Mouse (Mus musculus) intestine, embryonic 16.5 days (tissue): ENCODE results near the gene Lars2. TPM values are rescaled to one million over a fixed set of nuclear protein-coding genes. Genes with fewer than 3 reads are reported as not detected.

ENCODE experiments used
- ATAC-seq: fragments of 200-750 bp; cut with Nextera tagmentation; 2 replicates; pipeline ENCODE4 v1.8.0; 2017; ENCODE audit warnings: moderate TSS enrichment, moderate library complexity
- H3K27ac ChIP-seq: fragments of 300-500 bp; sonication (generic); 2 replicates; pipeline ENCODE4 v1.5.1; 2014; ENCODE audit warnings: mild to moderate bottlenecking, low read length
- H3K27me3 ChIP-seq: fragments of 300-500 bp; sonication (generic); replicated peaks from 2 replicates; pipeline ENCODE4 v1.6.1; 2014; ENCODE audit warnings: low read length, control low read depth, mixed read lengths; ENCODE audit not compliant: control insufficient read depth, insufficient read depth
- H3K36me3 ChIP-seq: fragments of 300-500 bp; sonication (generic); 2 replicates; pipeline ENCODE4 v1.6.1; 2014; ENCODE audit warnings: low read length, control low read depth; ENCODE audit not compliant: control insufficient read depth, insufficient read depth
- H3K4me1 ChIP-seq: fragments of 300-500 bp; sonication (generic); 2 replicates; pipeline ENCODE4 v1.6.1; 2014; ENCODE audit warnings: low read length, control low read depth, mixed read lengths; ENCODE audit not compliant: control insufficient read depth, insufficient read depth
- H3K4me2 ChIP-seq: fragments of 300-500 bp; sonication (generic); 2 replicates; pipeline ENCODE4 v1.6.1; 2014; ENCODE audit warnings: low read depth, low read length, control low read depth
- H3K4me3 ChIP-seq: fragments of 300-500 bp; sonication (generic); 2 replicates; pipeline ENCODE4 v1.5.1; 2014; ENCODE audit warnings: mild to moderate bottlenecking, low read length
- H3K9ac ChIP-seq: fragments of 300-500 bp; sonication (generic); 2 replicates; pipeline ENCODE4 v1.6.1; 2014; ENCODE audit warnings: low read depth, low read length
- H3K9me3 ChIP-seq: fragments of 300-500 bp; sonication (generic); 2 replicates; pipeline ENCODE4 v1.6.1; 2016; ENCODE audit warnings: low read length, control low read depth; ENCODE audit not compliant: control insufficient read depth
- WGBS: fragments of 180-500 bp; shearing (Covaris S2); extraction: QIAGEN DNeasy Blood & Tissue Kit; methylation state at CpG from one replicate; pipeline ENCODE4 v1.1.7; 2014; 5-methylcytosine and 5-hydroxymethylcytosine counted together
- polyA plus RNA-seq: library from polyadenylated mRNA; unstranded; fragments of >200 nt; fragmentation: Nextera tagmentation; extraction: Ambion mirVana; gene quantifications from 2 replicates; pipeline ENCODE4 v1.2.1, GENCODE M21; 2015

The Lars2 gene
- polyA plus RNA-seq, 1 experiment from 2014 or later, result 508 TPM

DNA sequence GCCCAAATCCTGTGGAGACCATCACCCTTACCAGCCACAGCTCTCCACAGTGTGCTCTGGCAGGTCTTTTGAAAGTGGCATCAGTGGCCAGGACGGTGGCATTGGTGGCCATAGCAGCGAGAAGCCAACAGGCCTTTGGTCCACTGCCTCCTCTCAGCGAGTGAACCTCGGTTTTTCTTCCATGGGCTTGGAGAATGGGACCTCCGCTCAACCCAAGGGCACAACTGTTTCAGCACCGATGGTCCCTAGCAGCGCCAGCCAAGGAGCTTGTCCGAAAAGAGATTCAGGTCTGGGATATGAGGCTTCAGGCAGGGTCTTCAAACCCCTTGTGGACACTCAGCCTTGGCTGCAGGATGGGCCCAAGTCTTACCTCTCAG is 113.1 kb downstream of the Lars2 start:
- 80% methylated on average over 8 of the region's 8 CpGs for WGBS
- H3K4me2 ChIP-seq, result peak overlapping the region; percentile 94
- no peak for ATAC-seq
- H3K36me3 ChIP-seq, result 0 out of 2 replicates have a peak, but pooled peaks cover 3% of the 10 kb centered on the region
- H3K9me3 ChIP-seq, result no peaks in the 10 kb centered on the region
- H3K27ac ChIP-seq, result no peak overlapping the region
- H3K27me3 ChIP-seq, result no peaks in the 10 kb centered on the region
- peaks cover 52% of the 10 kb centered on the region for H3K4me1 ChIP-seq
- H3K4me3 ChIP-seq, result peak overlapping the region; percentile 75
- peak overlapping the region; percentile 72 for H3K9ac ChIP-seq

DNA sequence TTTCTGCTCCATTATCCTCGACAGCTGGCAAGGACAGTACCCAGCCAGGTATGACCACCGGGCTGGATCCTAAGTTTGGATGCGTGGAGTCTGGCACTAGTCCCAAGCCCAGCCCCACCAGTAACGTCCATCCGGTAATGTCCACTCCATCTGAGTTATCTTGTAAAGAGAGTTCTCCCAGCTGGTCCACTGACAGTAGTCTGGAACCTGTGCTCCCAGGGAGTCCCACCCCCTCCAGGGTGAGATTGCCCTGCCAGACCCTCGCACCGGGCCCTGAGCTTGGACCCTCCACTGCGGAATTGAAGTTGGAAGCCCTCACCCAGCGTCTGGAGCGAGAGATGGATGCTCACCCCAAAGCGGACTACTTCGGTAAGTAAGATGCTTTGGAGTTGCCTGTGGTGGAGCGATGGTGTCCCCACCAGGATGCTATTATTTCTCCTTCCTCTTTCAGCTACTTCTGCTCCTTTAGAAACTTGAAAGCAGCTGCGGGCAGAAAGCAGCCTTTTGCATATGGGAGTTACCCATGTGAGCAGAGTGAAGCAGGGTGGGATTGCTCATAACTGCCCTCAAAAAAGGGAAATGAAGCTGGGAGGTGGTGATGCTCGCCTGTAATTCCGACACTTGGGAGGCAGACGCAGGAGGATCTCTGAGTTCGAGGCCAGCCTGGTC is 113.7 kb downstream of the Lars2 start:
- no peak overlapping the region for H3K27ac ChIP-seq
- WGBS, result 57% methylated on average over 18 of the region's 18 CpGs
- no peaks in the 10 kb centered on the region for H3K27me3 ChIP-seq
- no peaks in the 10 kb centered on the region for H3K9me3 ChIP-seq
- H3K36me3 ChIP-seq, result 0 out of 2 replicates have a peak, but pooled peaks cover 3% of the 10 kb centered on the region
- H3K4me1 ChIP-seq, result peaks cover 52% of the 10 kb centered on the region
- peak overlapping the region; percentile 75 for H3K4me3 ChIP-seq
- peak overlapping the region; percentile 94 for H3K4me2 ChIP-seq
- no peak for ATAC-seq
- H3K9ac ChIP-seq, result peak overlapping the region; percentile 72

DNA sequence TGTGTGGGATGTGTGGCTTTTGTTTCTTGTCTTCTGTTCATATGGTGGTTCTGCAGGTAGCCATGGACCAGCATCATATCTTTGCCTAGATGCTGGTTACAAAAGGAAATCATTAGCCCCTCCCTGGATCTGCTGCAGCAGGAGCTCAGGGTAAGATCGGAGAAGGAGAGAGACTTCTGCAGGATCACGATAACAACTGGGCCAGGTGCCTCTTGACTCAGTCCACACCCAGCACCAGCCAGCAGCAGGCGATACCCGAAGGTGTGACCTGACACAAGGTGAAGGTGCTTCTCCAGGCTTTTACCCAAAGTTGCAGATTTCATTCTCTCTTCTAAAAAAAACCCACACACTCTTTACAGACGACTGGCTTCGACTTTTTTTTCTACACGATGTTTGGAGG is 114.4 kb downstream of the Lars2 start:
- H3K27me3 ChIP-seq, result no peaks in the 10 kb centered on the region
- H3K9me3 ChIP-seq, result no peaks in the 10 kb centered on the region
- ATAC-seq, result no peak
- peak overlapping the region; percentile 75 for H3K4me3 ChIP-seq
- peak overlapping the region; percentile 72 for H3K9ac ChIP-seq
- 0 out of 2 replicates have a peak, but pooled peaks cover 7% of the 10 kb centered on the region for H3K36me3 ChIP-seq
- H3K27ac ChIP-seq, result no peak overlapping the region
- peak overlapping the region; percentile 94 for H3K4me2 ChIP-seq
- WGBS, result 37% methylated on average over 7 of the region's 7 CpGs
- H3K4me1 ChIP-seq, result peaks cover 56% of the 10 kb centered on the region

DNA sequence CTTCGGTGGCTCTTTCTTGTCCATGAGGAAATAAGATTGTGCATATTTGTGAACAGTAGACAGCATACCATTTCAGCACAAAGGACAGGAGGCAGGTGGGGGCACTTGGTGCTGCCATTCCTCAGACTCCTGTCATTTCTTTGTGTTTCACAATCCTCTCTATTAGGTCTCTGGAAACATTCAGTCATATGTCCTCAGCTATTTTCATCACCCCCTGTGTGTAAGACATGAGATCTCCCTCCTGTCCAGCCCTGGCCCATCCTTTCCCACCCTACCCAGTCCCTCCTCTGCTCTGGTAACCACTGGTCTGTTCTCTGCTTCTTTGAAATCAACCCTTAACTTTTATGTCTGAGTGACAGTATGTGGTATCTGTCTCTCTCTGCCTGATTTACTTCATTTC is 116.9 kb downstream of the Lars2 start:
- H3K36me3 ChIP-seq, result peaks cover 9% of the 10 kb centered on the region; the same call in 1 of the 2 replicates
- H3K27ac ChIP-seq, result no peak overlapping the region
- no peak for ATAC-seq
- peaks cover 62% of the 10 kb centered on the region for H3K4me1 ChIP-seq
- H3K4me2 ChIP-seq, result no peak overlapping the region
- 87% methylated on average over 1 of the region's 1 CpGs for WGBS
- H3K9ac ChIP-seq, result no peak overlapping the region
- no peak overlapping the region for H3K4me3 ChIP-seq
- H3K9me3 ChIP-seq, result no peaks in the 10 kb centered on the region
- no peaks in the 10 kb centered on the region for H3K27me3 ChIP-seq

DNA sequence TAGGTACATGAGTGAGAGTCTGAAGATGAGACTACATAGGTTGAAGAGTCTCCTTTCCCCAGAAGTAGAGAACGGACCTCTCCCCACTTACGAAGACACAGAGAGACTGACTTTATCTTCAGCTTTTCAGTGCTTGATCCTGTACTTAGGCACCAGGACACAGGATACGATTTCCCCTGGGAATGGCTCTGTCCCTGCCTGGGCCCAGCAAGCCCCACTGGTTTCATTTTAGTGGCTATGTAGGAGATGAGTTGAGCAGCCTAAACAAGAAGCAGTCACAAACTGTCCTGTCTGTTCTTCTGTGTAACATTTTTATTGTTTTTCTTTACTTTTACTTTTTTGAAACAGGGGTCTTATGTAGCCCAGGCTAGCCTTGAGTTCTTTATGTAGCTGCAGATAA is 118.1 kb downstream of the Lars2 start:
- 91% methylated on average over 3 of the region's 3 CpGs for WGBS
- no peak for ATAC-seq
- Histone ChIP-seq H3K36me3 (peaks cover 9% of the 10 kb centered on the region; the same call in 1 of the 2 replicates), H3K9me3 (no peaks in the 10 kb centered on the region), H3K27ac (no peak overlapping the region), H3K4me1 (peaks cover 60% of the 10 kb centered on the region), H3K27me3 (no peaks in the 10 kb centered on the region), H3K9ac (no peak overlapping the region), H3K4me2 (no peak overlapping the region), H3K4me3 (no peak overlapping the region)

DNA sequence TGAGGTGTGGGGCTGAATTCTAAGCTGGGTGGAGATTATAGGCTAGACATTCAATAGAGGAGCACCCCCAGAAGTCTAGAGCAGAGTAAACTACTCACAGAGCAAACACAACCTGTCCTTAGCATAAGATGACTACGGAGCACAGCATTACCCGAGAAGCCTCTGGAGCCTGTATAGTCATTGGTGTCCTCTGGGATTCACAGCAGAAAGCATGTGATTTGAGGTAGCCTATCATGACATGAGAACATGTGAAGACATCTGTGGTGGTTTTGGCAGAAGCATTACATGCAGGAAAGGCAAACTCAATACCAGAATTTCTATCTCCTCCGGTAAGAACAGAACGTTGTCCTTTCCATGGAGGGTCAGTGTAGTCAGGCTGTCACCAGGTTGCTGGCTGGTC is 118.8 kb downstream of the Lars2 start:
- H3K4me3 ChIP-seq, result no peak overlapping the region
- H3K9ac ChIP-seq, result no peak overlapping the region
- H3K4me2 ChIP-seq, result no peak overlapping the region
- no peak for ATAC-seq
- peaks cover 60% of the 10 kb centered on the region for H3K4me1 ChIP-seq
- no peaks in the 10 kb centered on the region for H3K9me3 ChIP-seq
- H3K36me3 ChIP-seq, result peaks cover 9% of the 10 kb centered on the region; the same call in 1 of the 2 replicates
- H3K27ac ChIP-seq, result no peak overlapping the region
- 84% methylated on average over 4 of the region's 4 CpGs for WGBS
- no peaks in the 10 kb centered on the region for H3K27me3 ChIP-seq

DNA sequence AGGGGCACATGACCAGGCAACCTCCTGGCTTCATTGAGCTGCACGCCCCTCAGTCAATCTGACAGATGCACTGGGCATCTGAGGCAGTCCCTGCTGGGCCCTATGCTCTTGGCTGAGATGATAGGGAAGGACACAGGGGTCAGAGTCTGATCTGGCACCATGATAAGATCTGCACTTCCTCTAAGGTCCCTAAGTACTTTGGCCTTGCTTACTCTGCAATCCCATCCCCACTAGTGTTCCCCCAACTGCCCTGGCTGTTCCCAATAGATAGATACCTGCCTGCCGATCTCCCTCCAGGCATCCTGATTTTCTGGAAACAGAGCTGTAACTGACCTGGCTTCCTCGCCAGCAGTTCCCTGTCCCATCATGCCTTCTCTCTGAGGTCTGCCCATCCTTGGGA is 119.9 kb downstream of the Lars2 start:
- no peak overlapping the region; the same call in 1 of the 2 replicates for H3K9ac ChIP-seq
- H3K9me3 ChIP-seq, result no peaks in the 10 kb centered on the region
- peaks cover 59% of the 10 kb centered on the region for H3K4me1 ChIP-seq
- no peaks in the 10 kb centered on the region for H3K27me3 ChIP-seq
- WGBS, result 64% methylated on average over 3 of the region's 3 CpGs
- no peak overlapping the region for H3K4me3 ChIP-seq
- H3K27ac ChIP-seq, result no peak overlapping the region
- H3K36me3 ChIP-seq, result peaks cover 9% of the 10 kb centered on the region; the same call in 1 of the 2 replicates
- H3K4me2 ChIP-seq, result no peak overlapping the region
- peak; percentile 49 for ATAC-seq

DNA sequence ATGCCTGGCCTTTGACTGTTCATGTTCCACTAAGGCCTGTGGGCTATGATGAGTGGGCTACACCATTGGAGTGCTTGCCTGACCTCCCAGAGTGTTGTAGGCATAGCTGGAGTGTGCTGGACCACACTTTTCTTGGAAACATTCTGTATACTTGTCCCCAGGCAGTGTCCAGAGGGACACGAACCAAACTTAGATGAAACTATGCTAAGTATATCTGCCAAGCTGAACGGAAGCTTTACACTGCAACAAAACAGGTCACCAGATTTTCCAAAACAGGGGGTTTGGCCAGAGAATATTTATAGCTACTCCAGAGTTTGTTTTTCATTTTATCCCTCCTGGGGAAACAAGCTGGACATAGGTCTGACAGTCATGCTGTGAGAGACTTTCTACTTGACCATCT is 122.3 kb downstream of the Lars2 start:
- Histone ChIP-seq H3K4me2 (no peak overlapping the region), H3K36me3 (peaks cover 8% of the 10 kb centered on the region; the same call in 1 of the 2 replicates), H3K9me3 (no peaks in the 10 kb centered on the region), H3K27ac (no peak overlapping the region), H3K4me1 (peaks cover 49% of the 10 kb centered on the region), H3K4me3 (no peak overlapping the region), H3K9ac (no peak overlapping the region), H3K27me3 (no peaks in the 10 kb centered on the region)
- ATAC-seq, result no peak
- WGBS, result 72% methylated on average over 2 of the region's 2 CpGs

DNA sequence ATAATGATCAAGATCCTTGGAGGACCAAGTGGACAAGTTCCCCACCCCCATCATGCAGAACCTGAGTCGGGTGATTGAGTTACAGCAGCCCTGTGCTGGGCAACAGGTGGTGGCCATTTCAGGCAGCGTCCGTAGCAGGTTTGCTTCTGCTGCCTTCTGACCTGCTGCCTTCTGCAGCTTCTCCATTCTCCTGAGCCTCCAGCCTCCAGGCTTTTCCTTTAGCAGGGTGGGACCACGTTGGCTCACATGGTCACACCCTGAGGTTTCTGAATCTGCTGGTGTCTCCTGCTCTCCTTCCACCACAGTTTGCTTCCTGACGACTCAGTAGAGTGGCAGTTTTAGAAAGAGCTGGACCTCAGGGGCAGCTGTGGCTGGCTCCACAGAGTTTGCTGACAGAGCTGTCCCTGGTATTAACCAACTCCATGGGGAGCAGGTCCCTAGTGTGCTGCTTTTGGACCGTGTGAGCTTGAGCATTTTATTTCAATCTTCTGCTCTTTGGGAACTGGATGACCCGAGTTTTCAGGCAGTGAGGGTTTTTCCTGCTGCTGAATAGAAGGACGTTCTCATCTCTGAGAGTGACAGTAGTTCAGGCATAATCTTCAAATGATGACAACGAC is 123.1 kb downstream of the Lars2 start:
- ATAC-seq, result no peak
- H3K4me3 ChIP-seq, result no peak overlapping the region
- 67% methylated on average over 9 of the region's 9 CpGs for WGBS

More for the DNA sequence above, 123.1 kb downstream of the Lars2 start:
- no peak overlapping the region for H3K9ac ChIP-seq
- H3K4me2 ChIP-seq, result no peak overlapping the region
- peaks cover 46% of the 10 kb centered on the region for H3K4me1 ChIP-seq
- no peaks in the 10 kb centered on the region for H3K9me3 ChIP-seq
- peaks cover 6% of the 10 kb centered on the region; the same call in 1 of the 2 replicates for H3K36me3 ChIP-seq
- 0 out of 2 replicates have a peak overlapping the region, but pooled peaks have one; percentile 4 for H3K27ac ChIP-seq
- H3K27me3 ChIP-seq, result no peaks in the 10 kb centered on the region
